Mouse (Mus musculus) right cerebral cortex, adult 18-20 months (tissue): ENCODE results near the gene Lrrc61.

Experiments used
- DNase-seq: peaks from one replicate; pipeline ENCODE4 v3.0.0; 2022; ENCODE audit warnings: mixed read lengths

Gene Lrrc61

GRCm38 (mm10) chr6:48552918-48553317, 1.7 kb upstream of the Lrrc61 start:
- no peak for DNase-seq

GRCm38 (mm10) chr6:48553819-48554218, 777 bp upstream of the Lrrc61 start:
- DNase-seq, result no peak

DNA sequence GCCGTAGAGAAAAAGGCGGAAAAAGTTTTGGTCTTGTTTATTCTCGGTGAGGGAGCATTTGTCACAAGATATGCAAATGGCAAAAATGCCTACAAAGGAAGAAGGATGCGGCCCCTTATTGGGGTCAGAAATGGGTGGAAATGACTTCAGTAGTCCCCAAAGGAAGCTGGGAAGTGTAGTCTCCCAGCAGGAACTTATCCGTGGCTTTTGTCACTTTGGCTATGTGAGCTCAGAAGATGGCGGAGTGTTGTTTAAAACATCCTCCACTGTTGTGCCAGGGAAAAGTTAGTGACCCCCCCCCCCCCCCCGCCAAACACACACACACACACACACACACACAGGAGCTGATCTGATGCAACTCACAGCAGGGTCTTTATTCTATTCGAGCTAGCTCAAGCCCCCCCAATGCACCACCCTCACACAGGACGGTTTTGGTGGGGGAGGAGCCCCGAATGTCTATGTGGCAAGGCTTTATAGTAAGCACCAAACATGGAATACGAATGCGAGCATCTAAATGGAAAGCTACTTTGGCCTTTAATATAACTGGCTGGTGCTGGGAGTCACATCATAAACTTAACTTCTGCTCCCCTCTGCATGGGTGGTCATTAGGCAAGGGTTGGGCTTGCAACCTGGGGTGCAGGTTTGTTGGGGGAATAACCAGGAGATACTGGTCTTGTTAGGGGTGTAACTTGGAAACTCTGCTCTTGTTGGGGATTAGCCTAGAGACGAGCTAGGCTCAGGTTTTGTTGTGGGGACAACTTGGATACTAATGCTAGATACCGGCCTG, 701 bp downstream of the Lrrc61 start:
- peak; percentile 86 for DNase-seq

DNA sequence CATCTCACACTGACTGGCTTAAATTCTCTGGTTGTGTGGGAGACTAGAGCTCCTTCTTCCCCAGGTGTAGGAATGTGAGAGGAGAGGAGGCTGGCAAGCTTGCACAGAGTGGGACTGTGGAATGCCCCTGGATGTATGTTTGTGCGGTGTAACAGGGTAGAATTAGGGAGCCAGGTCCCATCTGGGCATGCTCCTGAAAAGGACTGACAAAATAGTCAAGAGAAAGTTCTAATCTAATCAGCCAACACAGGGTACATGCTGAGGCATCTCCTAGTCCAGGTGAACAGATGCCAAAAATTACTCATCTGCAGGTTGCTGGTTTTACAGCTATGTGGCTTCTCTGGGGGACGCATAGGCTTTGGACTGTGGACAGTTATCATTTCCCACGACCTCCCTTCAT, 1.4 kb downstream of the Lrrc61 start:
- DNase-seq, result no peak

GRCm38 (mm10) chr6:48565693-48566310, 11.2 kb downstream of the Lrrc61 start:
- DNase-seq, result no peak

DNA sequence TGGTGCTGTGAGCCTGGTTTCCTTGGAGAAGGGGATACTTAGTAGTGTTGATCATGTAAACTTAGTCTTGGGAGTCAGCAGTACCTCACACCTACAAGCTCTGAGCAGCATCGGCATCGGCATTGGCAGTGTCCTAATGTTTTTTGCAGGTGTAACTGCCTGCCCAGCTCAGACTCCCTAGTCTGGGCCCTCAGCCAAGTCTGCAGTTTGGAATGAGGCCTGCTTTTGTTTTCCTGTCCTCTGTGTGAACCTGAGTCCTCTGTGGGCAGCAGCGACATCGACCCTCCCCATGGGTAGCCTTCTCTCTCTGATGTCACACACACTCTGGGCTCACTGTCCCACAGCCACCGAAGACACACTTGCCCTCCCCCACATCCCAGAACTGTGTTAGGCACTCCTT, 11.7 kb downstream of the Lrrc61 start:
- DNase-seq, result no peak

DNA sequence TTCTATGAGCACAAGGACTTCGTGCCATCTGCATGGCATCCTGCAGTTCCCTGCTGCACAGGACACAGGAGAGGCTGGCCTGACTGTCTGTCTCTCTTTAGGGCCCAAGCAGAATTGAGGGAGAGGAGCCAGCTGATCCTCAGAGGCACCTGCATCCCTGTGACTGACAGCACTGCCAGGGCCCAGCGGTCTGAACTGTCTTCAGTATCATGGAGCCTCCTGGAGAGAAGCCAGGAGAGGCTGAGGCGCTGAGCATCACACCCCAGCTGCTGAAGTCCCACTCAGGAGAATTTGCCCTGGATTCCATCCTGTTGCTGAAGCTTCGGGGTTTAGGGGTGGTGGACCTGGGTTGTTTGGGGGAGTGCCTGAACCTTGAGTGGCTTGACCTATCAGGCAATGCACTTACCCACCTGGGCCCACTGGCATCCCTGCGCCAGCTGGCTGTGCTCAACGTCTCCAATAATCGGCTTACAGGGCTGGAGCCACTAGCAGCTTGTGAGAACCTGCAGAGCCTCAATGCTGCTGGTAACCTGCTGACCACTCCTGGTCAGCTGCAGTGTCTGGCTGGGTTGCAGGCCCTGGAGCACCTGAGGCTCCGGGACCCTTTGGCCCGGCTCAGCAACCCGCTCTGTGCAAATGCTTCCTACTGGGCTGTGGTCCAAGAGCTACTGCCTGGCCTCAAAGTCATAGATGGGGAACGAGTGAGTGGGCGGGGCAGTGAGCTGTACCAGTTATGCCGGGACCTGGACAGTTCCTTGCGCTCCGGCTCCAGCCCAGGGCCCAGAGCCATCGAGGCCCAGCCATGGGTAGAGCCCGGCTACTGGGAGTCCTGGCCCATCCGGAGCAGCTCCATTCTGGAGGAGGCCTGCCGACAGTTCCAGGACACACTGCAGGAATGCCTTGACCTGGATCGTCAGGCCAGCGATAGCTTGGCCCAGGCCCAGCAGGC, 13.7 kb downstream of the Lrrc61 start:
- DNase-seq, result no peak

DNA sequence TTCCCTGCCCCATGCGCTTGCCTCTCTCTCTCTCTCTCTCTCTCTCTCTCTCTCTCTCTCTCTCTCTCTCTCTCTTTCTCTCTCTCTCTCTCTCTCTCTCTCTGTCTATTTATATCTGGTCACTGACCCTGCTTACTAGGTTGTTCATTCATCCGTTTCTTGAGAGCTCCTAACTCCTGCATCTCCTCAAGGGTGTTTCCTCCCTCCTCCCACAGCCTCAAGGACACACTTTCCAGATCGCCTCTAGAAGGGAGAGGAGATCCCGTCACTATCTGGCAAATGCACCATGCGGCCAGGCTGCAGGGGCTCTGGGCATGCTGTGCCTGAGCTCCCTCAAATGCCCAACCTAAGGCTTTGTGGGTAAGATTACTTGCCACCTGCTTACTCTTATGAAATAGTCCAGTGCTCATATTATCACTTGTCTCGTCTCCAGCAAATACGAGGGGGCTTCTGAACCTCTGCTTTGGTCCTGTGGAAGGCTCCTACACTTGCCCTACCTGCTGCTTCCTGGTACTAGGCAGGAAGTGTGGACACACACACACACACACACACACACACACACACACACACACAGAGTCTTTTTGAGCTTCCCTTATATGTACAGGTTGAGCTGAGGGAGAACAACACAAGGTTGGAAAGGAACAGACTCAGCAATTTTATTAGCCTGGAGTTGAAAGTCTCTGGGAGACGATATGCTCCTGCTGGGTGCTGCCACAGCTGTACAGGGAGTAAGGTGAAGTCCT, 14.6 kb downstream of the Lrrc61 start:
- DNase-seq, result no peak

- no peak for DNase-seq
Measured at GRCm38 (mm10) chr6:48572014-48572413, 17.4 kb downstream of the Lrrc61 start.

DNA sequence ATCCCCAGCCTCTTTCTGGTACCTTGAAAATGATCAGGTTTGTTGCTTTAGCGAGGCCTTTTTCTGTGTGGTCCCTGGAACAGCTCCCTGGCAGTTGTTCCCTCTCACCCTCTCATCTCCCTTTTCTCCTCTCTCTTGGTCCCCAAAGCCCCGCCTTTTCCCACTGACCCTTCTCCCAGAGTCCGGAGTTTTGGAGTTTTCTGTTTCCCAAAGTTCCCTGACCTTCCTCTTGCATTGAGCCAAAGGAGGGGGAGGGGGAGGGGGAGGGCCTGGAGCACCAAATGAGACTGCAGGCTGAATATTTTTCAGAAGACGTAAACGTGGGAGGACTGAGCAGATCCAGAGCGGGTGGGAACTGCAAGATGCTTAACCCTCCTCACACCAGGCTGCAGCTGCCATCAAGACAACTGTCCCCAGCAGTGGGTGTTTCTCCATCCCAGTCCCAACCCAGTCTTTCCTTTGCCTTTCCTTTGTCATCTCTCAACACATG, 18.0 kb downstream of the Lrrc61 start, which contains the start of gene Rarres2:
Gene Rarres2 (minus strand): TSS at position 218 of the 490 bp plus-strand sequence.
- DNase-seq, result no peak

- DNase-seq, result no peak
Measured at GRCm38 (mm10) chr6:48573280-48573679, 18.7 kb downstream of the Lrrc61 start.

- DNase-seq, result no peak
Measured at GRCm38 (mm10) chr6:48573981-48574380, 19.4 kb downstream of the Lrrc61 start.

- no peak for DNase-seq
Measured at GRCm38 (mm10) chr6:48578736-48579135, 24.1 kb downstream of the Lrrc61 start.

DNA sequence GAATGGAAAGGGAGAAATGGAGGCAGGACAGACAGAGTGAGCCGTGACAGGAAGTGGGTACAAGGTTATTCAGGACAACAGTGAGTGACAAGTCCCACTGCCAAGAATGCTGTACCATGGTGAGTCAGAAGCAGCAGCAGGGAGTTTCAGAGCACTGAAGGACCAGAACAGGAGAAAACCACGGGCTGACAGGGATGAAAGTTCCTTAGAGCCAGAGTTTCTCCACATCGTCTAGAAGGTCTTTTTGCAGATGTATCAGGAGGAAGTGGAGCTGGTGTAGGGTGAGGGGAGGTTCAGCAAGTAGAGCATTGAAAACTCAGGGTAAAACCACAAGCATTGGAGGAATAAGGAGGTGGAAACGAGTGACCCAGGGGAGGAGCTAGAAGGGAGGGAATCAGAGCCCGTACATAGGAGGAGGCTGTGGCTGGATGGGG, 24.6 kb downstream of the Lrrc61 start:
- no peak for DNase-seq

DNA sequence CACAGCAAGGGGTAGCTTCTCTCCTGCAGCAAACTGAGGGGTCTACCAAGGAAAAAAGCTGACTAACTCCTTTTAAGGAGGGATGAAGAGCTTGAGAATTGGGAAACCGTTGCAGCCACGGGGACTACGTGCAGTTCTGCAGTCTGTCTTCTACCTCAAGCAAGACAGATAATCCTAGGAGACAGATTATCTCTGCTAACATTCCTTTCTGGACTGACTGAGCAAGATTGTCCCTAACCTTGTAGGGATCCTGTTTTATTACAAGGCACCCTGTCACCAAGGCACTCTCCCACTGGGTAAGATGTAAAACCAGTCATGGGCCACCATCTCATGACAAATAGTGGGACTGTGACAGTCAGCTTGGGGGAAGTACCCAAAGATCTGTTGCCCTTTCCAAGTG, 26.7 kb downstream of the Lrrc61 start:
- DNase-seq, result no peak

DNA sequence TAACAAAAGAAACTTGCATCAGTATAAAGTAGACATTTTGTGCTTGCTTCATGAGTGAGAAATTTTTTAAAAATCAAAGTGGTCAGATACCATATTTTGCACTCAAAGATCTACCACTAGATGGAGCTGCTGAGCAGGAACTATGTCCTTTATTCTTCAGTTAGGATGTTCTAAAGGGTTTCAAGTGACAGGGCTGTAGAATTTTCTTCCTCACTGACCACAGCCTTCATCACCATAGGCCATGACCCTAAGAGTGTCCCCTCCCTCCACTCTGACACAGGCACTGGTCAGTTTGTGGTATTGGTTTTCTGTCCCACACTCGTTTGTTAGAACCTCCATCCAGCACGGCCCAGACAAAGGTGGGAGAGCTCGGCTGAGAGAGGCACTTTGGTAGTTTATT, 27.4 kb downstream of the Lrrc61 start:
- DNase-seq, result no peak

GRCm38 (mm10) chr6:48589194-48589750, 34.7 kb downstream of the Lrrc61 start, which contains the start of gene Gm45021:
Gene Gm45021, plus strand, starts transcription at chr6:48589610.
- no peak for DNase-seq

GRCm38 (mm10) chr6:48591221-48591845, 36.7 kb downstream of the Lrrc61 start:
- DNase-seq, result no peak

GRCm38 (mm10) chr6:48591871-48592270, 37.3 kb downstream of the Lrrc61 start:
- no peak for DNase-seq

- DNase-seq, result peak; percentile 94
Measured at GRCm38 (mm10) chr6:48593158-48594042, 38.8 kb downstream of the Lrrc61 start, which contains the start of the genes Repin1 and Gm44965. Gene Repin1, plus strand, starts transcription at chr6:48593883. Gene Gm44965, plus strand, starts transcription at chr6:48593941.
